Mouse (Mus musculus) layer of hippocampus, postnatal 36 days (tissue): ENCODE results near the gene Abi3. TPM values are rescaled to one million over a fixed set of nuclear protein-coding genes. Genes with fewer than 3 reads are reported as not detected.

ENCODE experiments used
- DNase-seq, 2 experiments: peaks; one replicate each; pipeline ENCODE4 v3.0.0; 2022
- total RNA-seq, 2 experiments: library from RNA; stranded (reverse); gene quantifications; 2 replicates each; pipeline ENCODE4 v1.2.3; 2021

Abi3 gene
- total RNA-seq, 2 experiments from 2014 or later: 6.2 to 6.4 TPM

GRCm38 (mm10) chr11:95838999-95839868, 3.0 kb downstream of the Abi3 start:
- no peak for DNase-seq

GRCm38 (mm10) chr11:95838598-95838997, 3.7 kb downstream of the Abi3 start:
- DNase-seq: no peak

- DNase-seq: no peak
Measured at GRCm38 (mm10) chr11:95837059-95837458, 5.2 kb downstream of the Abi3 start, which contains the start of gene Gngt2. TSS of gene Gngt2 (plus strand) at chr11:95837216.

GRCm38 (mm10) chr11:95836433-95836832, 5.8 kb downstream of the Abi3 start:
- no peak for DNase-seq

GRCm38 (mm10) chr11:95835832-95836231, 6.4 kb downstream of the Abi3 start:
- DNase-seq: no peak

GRCm38 (mm10) chr11:95834742-95835710, 7.2 kb downstream of the Abi3 start:
- DNase-seq: no peak

GRCm38 (mm10) chr11:95834143-95834667, 8.1 kb downstream of the Abi3 start:
- no peak for DNase-seq

GRCm38 (mm10) chr11:95833631-95834142, 8.6 kb downstream of the Abi3 start:
- DNase-seq: no peak

GRCm38 (mm10) chr11:95833006-95833570, 9.2 kb downstream of the Abi3 start:
- no peak for DNase-seq

GRCm38 (mm10) chr11:95832129-95833005, 9.9 kb downstream of the Abi3 start:
- DNase-seq: no peak

- DNase-seq: no peak
Measured at GRCm38 (mm10) chr11:95831641-95832040, 10.6 kb downstream of the Abi3 start.

GRCm38 (mm10) chr11:95831276-95831619, 11.0 kb downstream of the Abi3 start:
- DNase-seq: no peak

- no peak for DNase-seq
Measured at GRCm38 (mm10) chr11:95830411-95831275, 11.6 kb downstream of the Abi3 start.

GRCm38 (mm10) chr11:95829526-95830050, 12.7 kb downstream of the Abi3 start:
- no peak for DNase-seq

- no peak for DNase-seq
Measured at GRCm38 (mm10) chr11:95828181-95828964, 13.9 kb downstream of the Abi3 start.

GRCm38 (mm10) chr11:95827464-95828085, 14.7 kb downstream of the Abi3 start:
- DNase-seq: peak in 1 of 2 experiments; percentile 58

- DNase-seq: no peak
Measured at GRCm38 (mm10) chr11:95827168-95827447, 15.2 kb downstream of the Abi3 start.

- DNase-seq: no peak
Measured at GRCm38 (mm10) chr11:95826317-95827167, 15.7 kb downstream of the Abi3 start.
